Comparison of ENCODE assay signal across 19 mouse cellular contexts in genomic region chr6:99515667-99516199, GRCm38 (mm10). TPM values are rescaled to one million over a fixed set of nuclear protein-coding genes. Genes with fewer than 3 reads are reported as not detected.
DNase-seq lines count a peak whose midpoint lies in the region; ATAC-seq and TF ChIP-seq lines count a peak whose summit lies in the region.
"Had no signal": no experiment of that assay in that cellular context is flagged by ENCODE, and none has a peak within 500 bp of the region (broad histone marks: within the 10 kb centered on the region; RNA-seq: fewer than 3 reads in every experiment).

No protein-coding gene starts in this region.

- DNase-seq in kidney, adult 11 months, result no peak
- DNase-seq in left cerebral cortex, adult 2 months (ENCODE audit: extremely low spot score in 1 of 2, low spot score in 2 of 2), result no peak
- no peak for DNase-seq in left cerebral cortex, postnatal 10 days (ENCODE audit: extremely low spot score in 1 of 2, low spot score in 2 of 2)
- DNase-seq in A20 (ENCODE audit: low read depth, low spot score), result peak; percentile 84
- DNase-seq in midbrain, postnatal 0 days (ENCODE audit: low spot score), result no peak
- DNase-seq: adrenal gland, postnatal 10 days; cerebellum, adult 11 months; cerebellum, adult 8-10 months; cerebellum, postnatal 14 days; gastrocnemius, postnatal 36 days; heart, adult 18-20 months; heart, postnatal 10 days had no signal

- peak; percentile 59; the same call in 1 of the 2 replicates for TF ChIP-seq EP300 in ES-Bruce4 (IDR thresholded peaks at IDR 0.05; ENCODE audit: insufficient read depth, low read depth, low read length)

- no peak for ATAC-seq in kidney, embryonic 14.5 days (ENCODE audit: low FRiP score, low TSS enrichment)
- no peak for ATAC-seq in midbrain, postnatal 0 days (ENCODE audit: low FRiP score)
- ATAC-seq: hindbrain, postnatal 0 days had no signal

- TF ChIP-seq POLR2A in ES-Bruce4 (IDR thresholded peaks at IDR 0.05; ENCODE audit: insufficient read depth, low read length), result no peak

- H3K9ac ChIP-seq in kidney, embryonic 14.5 days (ENCODE audit: low read depth, low read length), result no peak overlapping the region
- H3K9ac ChIP-seq in ES-Bruce4 (ENCODE audit: low read depth, poor library complexity, severe bottlenecking), result no peak overlapping the region
- H3K9ac ChIP-seq in midbrain, postnatal 0 days (replicated peaks; ENCODE audit: low read length, poor library complexity, severe bottlenecking), result no peak overlapping the region
- H3K9ac ChIP-seq: embryonic facial prominence, embryonic 12.5 days; forebrain, embryonic 12.5 days; hindbrain, embryonic 13.5 days had no signal

- H3K4me3 ChIP-seq in kidney, embryonic 14.5 days (ENCODE audit: low read length), result no peak overlapping the region
- H3K4me3 ChIP-seq in left cerebral cortex, adult 2 months, result peak overlapping the region; percentile 4
- H3K4me3 ChIP-seq in ES-Bruce4 (ENCODE audit: low read depth, low read length), result no peak overlapping the region
- H3K4me3 ChIP-seq in midbrain, postnatal 0 days (ENCODE audit: low read depth, low read length), result no peak overlapping the region
- H3K4me3 ChIP-seq: embryonic facial prominence, embryonic 12.5 days; forebrain, embryonic 12.5 days; heart, embryonic 10.5 days; hindbrain, embryonic 13.5 days had no signal

- WGBS in kidney, embryonic 14.5 days, result 59% methylated on average over 7 of the region's 7 CpGs
- 83% methylated on average over 7 of the region's 7 CpGs for WGBS in midbrain, postnatal 0 days

- H3K36me3 ChIP-seq in kidney, embryonic 14.5 days (ENCODE audit: control insufficient read depth, insufficient read depth, low read length), result no peaks in the 10 kb centered on the region
- no peaks in the 10 kb centered on the region for H3K36me3 ChIP-seq in ES-Bruce4 (ENCODE audit: control insufficient read depth, insufficient read depth, low read length, poor library complexity, severe bottlenecking)
- no peaks in the 10 kb centered on the region for H3K36me3 ChIP-seq in midbrain, postnatal 0 days (ENCODE audit: insufficient read depth, low read length)
- H3K36me3 ChIP-seq: embryonic facial prominence, embryonic 12.5 days; forebrain, embryonic 12.5 days; heart, embryonic 10.5 days; hindbrain, embryonic 13.5 days had no signal

- H3K27me3 ChIP-seq in kidney, embryonic 14.5 days (ENCODE audit: control insufficient read depth, insufficient read depth, low read length), result no peaks in the 10 kb centered on the region
- peaks cover 6% of the 10 kb centered on the region for H3K27me3 ChIP-seq in ES-Bruce4 (ENCODE audit: control insufficient read depth, insufficient read depth, low read length, poor library complexity, severe bottlenecking)
- no peaks in the 10 kb centered on the region for H3K27me3 ChIP-seq in midbrain, postnatal 0 days (ENCODE audit: insufficient read depth, low read length)
- H3K27me3 ChIP-seq: embryonic facial prominence, embryonic 12.5 days had no signal

- no peak for TF ChIP-seq CTCF in left cerebral cortex, adult 2 months (IDR thresholded peaks at IDR 0.05)
- no peak for TF ChIP-seq CTCF in ES-Bruce4 (IDR thresholded peaks at IDR 0.05; ENCODE audit: low read depth, low read length)
- no peak for TF ChIP-seq CTCF in midbrain, postnatal 0 days (IDR thresholded peaks at IDR 0.05)

- no peak overlapping the region; the same call in 1 of the 2 replicates for H3K4me2 ChIP-seq in kidney, embryonic 14.5 days (replicated peaks; ENCODE audit: low read depth, low read length)
- H3K4me2 ChIP-seq in midbrain, postnatal 0 days (ENCODE audit: low read depth, low read length, poor library complexity, severe bottlenecking), result no peak overlapping the region
- H3K4me2 ChIP-seq: embryonic facial prominence, embryonic 12.5 days; forebrain, embryonic 12.5 days; hindbrain, embryonic 13.5 days had no signal

- intact Hi-C loops in left cerebral cortex, adult 2 months (cut with DNase I), result no loop called here
- intact Hi-C loops in left cerebral cortex, postnatal 10 days (cut with DNase I), result no loop called here

- H3K27ac ChIP-seq in kidney, embryonic 14.5 days (ENCODE audit: low read depth, low read length), result 0 out of 2 replicates have a peak overlapping the region, but pooled peaks have one; percentile 24
- H3K27ac ChIP-seq in left cerebral cortex, adult 2 months, result peak overlapping the region; percentile 64
- no peak overlapping the region for H3K27ac ChIP-seq in ES-Bruce4 (ENCODE audit: insufficient read depth, low read length)
- no peak overlapping the region for H3K27ac ChIP-seq in midbrain, postnatal 0 days (ENCODE audit: low read depth, low read length)
- H3K27ac ChIP-seq: embryonic facial prominence, embryonic 12.5 days; forebrain, embryonic 12.5 days; heart, embryonic 10.5 days; hindbrain, embryonic 13.5 days; hindbrain, postnatal 0 days had no signal

- H3K4me1 ChIP-seq in kidney, embryonic 14.5 days (ENCODE audit: control insufficient read depth, insufficient read depth, low read length), result peaks cover 8% of the 10 kb centered on the region; the same call in 1 of the 2 replicates
- no peaks in the 10 kb centered on the region for H3K4me1 ChIP-seq in ES-Bruce4 (ENCODE audit: control insufficient read depth, insufficient read depth, low read length)
- H3K4me1 ChIP-seq in midbrain, postnatal 0 days (ENCODE audit: insufficient read depth, low read length), result no peaks in the 10 kb centered on the region

- no peaks in the 10 kb centered on the region for H3K9me3 ChIP-seq in kidney, embryonic 14.5 days (ENCODE audit: control insufficient read depth, low read length)
- H3K9me3 ChIP-seq in ES-Bruce4 (replicated peaks; ENCODE audit: control insufficient read depth, insufficient read depth, low read length, poor library complexity, severe bottlenecking), result no peaks in the 10 kb centered on the region
- H3K9me3 ChIP-seq in midbrain, postnatal 0 days (ENCODE audit: low read length), result no peaks in the 10 kb centered on the region
- H3K9me3 ChIP-seq: embryonic facial prominence, embryonic 12.5 days; forebrain, embryonic 12.5 days; heart, embryonic 10.5 days; hindbrain, embryonic 13.5 days had no signal

RNA-seq across cellular contexts. Expression of gene Foxp1, which starts 6.8 kb away (rescaled TPM):
- 58.5 and 67.4 TPM in 2 replicates for polyA plus RNA-seq in kidney, embryonic 14.5 days (2014; fragmentation: Nextera tagmentation; extraction: Ambion mirVana)
- 100 to 1,000 TPM; 133 to 139 TPM for total RNA-seq in left cerebral cortex, adult 2 months (2021)
- total RNA-seq in left cerebral cortex, postnatal 10 days (2021), result 100 to 1,000 TPM; 157 to 161 TPM
- polyA plus RNA-seq in ES-Bruce4 (2011; ENCODE audit: insufficient read depth, insufficient read length, low read depth, missing spikeins), result 31.7 and 33.5 TPM in 2 replicates
- total RNA-seq in midbrain, postnatal 0 days (2014; rRNA removed), result 66.2 and 71.1 TPM in 2 replicates
- 67.8 and 74.3 TPM in 2 replicates for polyA plus RNA-seq in midbrain, postnatal 0 days (2015; fragmentation: Nextera tagmentation; extraction: Ambion mirVana)

Comparison
In these comparisons a context has a peak if more than half of its experiments do, and no peak if none do; other contexts are left out.
1. H3K27ac ChIP-seq: peak in kidney, embryonic 14.5 days (single experiment) and left cerebral cortex, adult 2 months (single experiment); none in ES-Bruce4 (single experiment) and midbrain, postnatal 0 days (single experiment).